Mouse (Mus musculus): ENCODE measurements around the gene Ifitm6. TPM values are rescaled to one million over a fixed set of nuclear protein-coding genes. Genes with fewer than 3 reads are reported as not detected.
A peak's percentile ranks its signal among the peaks of the same experiment; 100 is the strongest.

Gene Ifitm6
- total and polyA plus RNA-seq, 3 experiments, result not detected

- in situ Hi-C loops (cut with MboI; ENCODE audit: low pct_ligation_motif_present, low pct_unique_long_range_greater_than_20kb, low sequenced_read_pairs), result no loop called here
These were observed 41.0 kb upstream of the Ifitm6 start for GRCm38 (mm10) chr7:141058601-141059341.

DNA sequence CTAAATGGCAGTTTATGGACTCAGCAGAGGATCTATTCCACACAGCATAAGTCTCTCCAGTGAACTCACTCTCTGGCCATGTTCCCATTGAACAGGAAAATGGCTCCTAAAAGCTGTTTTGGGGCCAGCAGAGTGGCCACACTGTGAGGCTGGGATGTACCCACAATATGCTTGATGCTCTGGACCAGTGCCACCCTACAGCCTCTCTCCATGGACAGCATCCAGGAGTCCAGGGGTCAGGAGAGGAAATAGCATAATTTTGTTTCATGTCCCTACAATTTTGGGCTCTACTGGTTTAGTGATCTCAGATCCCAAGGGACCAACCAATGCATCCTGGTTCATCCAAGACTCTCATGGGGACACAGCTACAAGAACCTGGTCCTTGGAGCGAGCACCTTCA, 39.8 kb upstream of the Ifitm6 start:
- no peaks in the 10 kb centered on the region for H3K79me2 ChIP-seq (replicated peaks; ENCODE audit: control insufficient read depth, extremely low read depth, insufficient read depth, poor library complexity, severe bottlenecking)
- dilution Hi-C loops (cut with MboI; ENCODE audit: extremely low pct_ligation_motif_present, extremely low pct_unique_long_range_greater_than_20kb, low sequenced_read_pairs), result no loop called here
- peaks cover 21 to 38% of the 10 kb centered on the region in 2 experiments for H3K4me1 ChIP-seq (ENCODE audit: control insufficient read depth in 1 of 2, insufficient read depth in 2 of 2)
- H3K9me3 ChIP-seq (replicated peaks; ENCODE audit: low read length), result peaks cover 16% of the 10 kb centered on the region
- H3K36me3 ChIP-seq (replicated peaks in 1 of 2; ENCODE audit: control insufficient read depth in 1 of 2, insufficient read depth in 1 of 2, low read length in 1 of 2), result no peaks in the 10 kb centered on the region
- H3K27ac ChIP-seq (ENCODE audit: insufficient read depth, low read depth), result no peak overlapping the region
- peaks cover 50% of the 10 kb centered on the region for H3K27me3 ChIP-seq (replicated peaks)
- TF ChIP-seq HCFC1 (IDR thresholded peaks at IDR 0.05; ENCODE audit: low read depth, low read length) (no peak), ZKSCAN1 (IDR thresholded peaks at IDR 0.05; ENCODE audit: borderline replicate concordance, low read depth, low read length) (no peak), ZC3H11A (IDR thresholded peaks at IDR 0.05; ENCODE audit: low read depth, low read length) (no peak), ETS1 (conservative IDR thresholded peaks at IDR 0.05; ENCODE audit: low read depth, low read length) (no peak), UBTF (IDR thresholded peaks at IDR 0.05; ENCODE audit: low read depth, low read length) (no peak), USF2 (conservative IDR thresholded peaks at IDR 0.05; ENCODE audit: low read depth, low read length) (no peak), GABPA (IDR thresholded peaks at IDR 0.05; ENCODE audit: insufficient replicate concordance, low read depth, low read length) (no peak), MXI1 (IDR thresholded peaks at IDR 0.05; ENCODE audit: low read depth, low read length) (no peak), E2F4 (IDR thresholded peaks at IDR 0.05; ENCODE audit: insufficient replicate concordance, low read depth, low read length) (no peak), KAT2A (IDR thresholded peaks at IDR 0.05; ENCODE audit: insufficient replicate concordance, low read length) (no peak), JUN (IDR thresholded peaks at IDR 0.05; ENCODE audit: insufficient read depth, low read depth, low read length) (no peak), EP300 (IDR thresholded peaks at IDR 0.05; ENCODE audit: low read length) (no peak), MAX (IDR thresholded peaks at IDR 0.05; ENCODE audit: low read length) (no peak), BHLHE40 (IDR thresholded peaks at IDR 0.05; ENCODE audit: low read depth, low read length) (no peak), ZNF384 (IDR thresholded peaks at IDR 0.05; ENCODE audit: low read depth, low read length) (no peak), TBP (conservative IDR thresholded peaks at IDR 0.05; ENCODE audit: low read depth, low read length) (no peak), RCOR1 (conservative IDR thresholded peaks at IDR 0.05; ENCODE audit: low read depth, low read length) (no peak)
- no peak overlapping the region for H3K4me2 ChIP-seq (ENCODE audit: insufficient read depth, low read depth, poor library complexity, severe bottlenecking)
- DNase-seq (ENCODE audit: extremely low read depth), result no peak
- no peak overlapping the region for H3K4me3 ChIP-seq (replicated peaks in 1 of 3; ENCODE audit: low read depth in 2 of 3, low read length in 2 of 3, poor library complexity in 1 of 3)
- no peak overlapping the region for H3K9ac ChIP-seq (ENCODE audit: insufficient read depth, low read depth)
- in situ Hi-C loops (cut with MboI; ENCODE audit: low pct_ligation_motif_present, low pct_unique_long_range_greater_than_20kb, low sequenced_read_pairs), result no loop called here

More at GRCm38 (mm10) chr7:141058601-141059341, 41.0 kb upstream of the Ifitm6 start:
- no peaks in the 10 kb centered on the region for H3K36me3 ChIP-seq (replicated peaks in 1 of 2; ENCODE audit: control insufficient read depth in 1 of 2, insufficient read depth in 1 of 2, low read length in 1 of 2)
- dilution Hi-C loops (cut with MboI; ENCODE audit: extremely low pct_ligation_motif_present, extremely low pct_unique_long_range_greater_than_20kb, low sequenced_read_pairs), result no loop called here
- peak; percentile 68 for DNase-seq (ENCODE audit: extremely low read depth)
- H3K4me1 ChIP-seq (ENCODE audit: control insufficient read depth in 1 of 2, insufficient read depth in 2 of 2), result peaks cover 21 to 38% of the 10 kb centered on the region in 2 experiments
- H3K27me3 ChIP-seq (replicated peaks), result peaks cover 60% of the 10 kb centered on the region
- peaks cover 16% of the 10 kb centered on the region for H3K9me3 ChIP-seq (replicated peaks; ENCODE audit: low read length)
- peak overlapping the region; percentile 9; the same call in 1 of the 2 replicates for H3K4me2 ChIP-seq (ENCODE audit: insufficient read depth, low read depth, poor library complexity, severe bottlenecking)
- no peaks in the 10 kb centered on the region for H3K79me2 ChIP-seq (replicated peaks; ENCODE audit: control insufficient read depth, extremely low read depth, insufficient read depth, poor library complexity, severe bottlenecking)
- H3K4me3 ChIP-seq (replicated peaks in 1 of 3; ENCODE audit: low read depth in 2 of 3, low read length in 2 of 3, poor library complexity in 1 of 3), result no peak overlapping the region
- H3K9ac ChIP-seq (ENCODE audit: insufficient read depth, low read depth), result peak overlapping the region; percentile 19; the same call in 1 of the 2 replicates
- H3K27ac ChIP-seq (ENCODE audit: insufficient read depth, low read depth), result peak overlapping the region; percentile 27; the same call in 1 of the 2 replicates
- TF ChIP-seq MXI1 (IDR thresholded peaks at IDR 0.05; ENCODE audit: low read depth, low read length) (peak; percentile 27; the same call in 1 of the 2 replicates), CTCF (conservative IDR thresholded peaks at IDR 0.05 in 1 of 2, IDR thresholded peaks at IDR 0.05 in 1 of 2; ENCODE audit: low read depth in 2 of 2, low read length in 2 of 2) (no peak), SIN3A (IDR thresholded peaks at IDR 0.05; ENCODE audit: low read length) (peak; percentile 37; the same call in 1 of the 2 replicates), MEF2A (IDR thresholded peaks at IDR 0.05; ENCODE audit: borderline replicate concordance, low read depth, low read length) (peak; percentile 84), GABPA (IDR thresholded peaks at IDR 0.05; ENCODE audit: insufficient replicate concordance, low read depth, low read length) (no peak), ETS1 (conservative IDR thresholded peaks at IDR 0.05; ENCODE audit: low read depth, low read length) (peak; percentile 27; the same call in 1 of the 2 replicates), MAFK (IDR thresholded peaks at IDR 0.05; ENCODE audit: insufficient replicate concordance, low read length) (peak; percentile 96), IRF4 (IDR thresholded peaks at IDR 0.05; ENCODE audit: low read depth, low read length) (no peak), JUN (IDR thresholded peaks at IDR 0.05; ENCODE audit: insufficient read depth, low read depth, low read length) (peak; percentile 15; the same call in 1 of the 2 replicates), BHLHE40 (IDR thresholded peaks at IDR 0.05; ENCODE audit: low read depth, low read length) (peak; percentile 41; the same call in 1 of the 2 replicates), EP300 (IDR thresholded peaks at IDR 0.05; ENCODE audit: low read length) (0 out of 2 replicates have a peak, but pooled peaks have one; percentile 20), MYC (IDR thresholded peaks at IDR 0.05; ENCODE audit: low read depth, low read length) (no peak)
